Mouse (Mus musculus) cortical plate, adult 2 months (tissue): ENCODE measurements around the gene Hagh.

Source experiments
- CTCF ChIP-seq: fragments of 200-500 bp; IDR thresholded peaks from 2 replicates; pipeline ENCODE4 v1.5.1; 2011; ENCODE audit warnings: mild to moderate bottlenecking, control low read depth, low read length; ENCODE audit not compliant: insufficient read depth; ENCODE audit errors: extremely low read depth
- POLR2A ChIP-seq: fragments of 200-500 bp; IDR thresholded peaks from 2 replicates; pipeline ENCODE4 v1.6.1; 2011; ENCODE audit warnings: mild to moderate bottlenecking, low read length, control low read depth; ENCODE audit not compliant: insufficient read depth; ENCODE audit errors: extremely low read depth

- no peak for TF ChIP-seq POLR2A
- TF ChIP-seq CTCF, result no peak
These were observed 62.2 kb downstream of the Hagh start for GRCm38 (mm10) chr17:24902124-24902523.
